Mouse (Mus musculus) forebrain, embryonic 12.5 days (tissue): ENCODE data around the gene Ppy. TPM values are rescaled to one million over a fixed set of nuclear protein-coding genes. Genes with fewer than 3 reads are reported as not detected.

Experiments used
- ATAC-seq: fragments of 200-750 bp; cut with Nextera tagmentation; 2 replicates; pipeline ENCODE4 v1.8.0; 2017; ENCODE audit warnings: moderate TSS enrichment; ENCODE audit not compliant: low FRiP score
- H3K27ac ChIP-seq: fragments of 300-500 bp; sonication (generic); 2 replicates; pipeline ENCODE4 v1.5.1; 2016; ENCODE audit warnings: mild to moderate bottlenecking
- H3K27me3 ChIP-seq: fragments of 300-500 bp; sonication (generic); 2 replicates; pipeline ENCODE4 v1.6.1; 2016; ENCODE audit warnings: mild to moderate bottlenecking
- H3K36me3 ChIP-seq: fragments of 300-500 bp; sonication (generic); replicated peaks from 2 replicates; pipeline ENCODE4 v1.6.1; 2016; ENCODE audit warnings: mild to moderate bottlenecking
- H3K4me1 ChIP-seq: fragments of 300-500 bp; sonication (generic); 2 replicates; pipeline ENCODE4 v1.6.1; 2016
- H3K4me2 ChIP-seq: fragments of 300-500 bp; sonication (generic); 2 replicates; pipeline ENCODE4 v1.6.1; 2016; ENCODE audit warnings: mild to moderate bottlenecking, moderate library complexity
- H3K4me3 ChIP-seq: fragments of 300-500 bp; sonication (generic); replicated peaks from 2 replicates; pipeline ENCODE4 v1.5.1; 2016; ENCODE audit warnings: mild to moderate bottlenecking
- H3K9ac ChIP-seq: fragments of 300-500 bp; sonication (generic); 2 replicates; pipeline ENCODE4 v1.6.1; 2016; ENCODE audit warnings: mild to moderate bottlenecking
- H3K9me3 ChIP-seq: fragments of 300-500 bp; sonication (generic); 2 replicates; pipeline ENCODE4 v1.6.1; 2016
- WGBS: fragments of 180-500 bp; shearing (Covaris S2); methylation state at CpG from one replicate; pipeline ENCODE4 v1.1.7; 2016; 5-methylcytosine and 5-hydroxymethylcytosine counted together
- polyA plus RNA-seq: library from polyadenylated mRNA; unstranded; fragments of >200 nt; fragmentation: Nextera tagmentation; extraction: Ambion mirVana; gene quantifications from 2 replicates; pipeline ENCODE4 v1.2.1, GENCODE M21; 2016

Ppy gene
- polyA plus RNA-seq, result not detected in 2 replicates

DNA sequence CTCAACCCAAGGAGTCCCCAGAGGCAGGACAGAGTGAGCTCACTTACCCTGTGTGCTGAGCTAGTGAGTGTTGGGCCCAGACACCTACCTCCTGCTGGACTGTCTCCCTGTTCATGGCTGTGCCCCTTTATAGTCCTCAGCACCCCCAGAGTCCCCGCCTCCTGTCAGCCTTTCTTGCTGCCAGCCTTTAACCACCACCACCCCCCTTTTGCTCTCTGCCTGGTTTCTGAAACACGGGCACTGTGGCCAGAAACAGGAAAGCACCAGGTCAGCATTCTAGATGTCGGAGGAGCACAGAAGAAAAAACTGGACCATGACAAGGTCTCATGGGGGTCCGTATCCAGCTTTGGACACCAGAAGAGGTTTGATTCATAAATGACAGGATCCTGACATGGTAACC is at the start of gene Ppy:
Gene Ppy, minus strand, starts transcription at position 101 of the 400 bp plus-strand sequence.
- no peak within 1 kb of the TSS for H3K9ac ChIP-seq
- no peak within 1 kb of the TSS for H3K4me3 ChIP-seq
- H3K27ac ChIP-seq, result no peak within 1 kb of the TSS
- peaks cover 80% of the 10 kb centered on the region for H3K27me3 ChIP-seq
- ATAC-seq, result no peak
- 84% methylated on average over 4 of the region's 4 CpGs for WGBS
- no peak within 1 kb of the TSS for H3K4me2 ChIP-seq
- H3K4me1 ChIP-seq, result peaks cover 17% of the 10 kb centered on the region
- no peaks in the 10 kb centered on the region for H3K36me3 ChIP-seq
- no peaks in the 10 kb centered on the region for H3K9me3 ChIP-seq

DNA sequence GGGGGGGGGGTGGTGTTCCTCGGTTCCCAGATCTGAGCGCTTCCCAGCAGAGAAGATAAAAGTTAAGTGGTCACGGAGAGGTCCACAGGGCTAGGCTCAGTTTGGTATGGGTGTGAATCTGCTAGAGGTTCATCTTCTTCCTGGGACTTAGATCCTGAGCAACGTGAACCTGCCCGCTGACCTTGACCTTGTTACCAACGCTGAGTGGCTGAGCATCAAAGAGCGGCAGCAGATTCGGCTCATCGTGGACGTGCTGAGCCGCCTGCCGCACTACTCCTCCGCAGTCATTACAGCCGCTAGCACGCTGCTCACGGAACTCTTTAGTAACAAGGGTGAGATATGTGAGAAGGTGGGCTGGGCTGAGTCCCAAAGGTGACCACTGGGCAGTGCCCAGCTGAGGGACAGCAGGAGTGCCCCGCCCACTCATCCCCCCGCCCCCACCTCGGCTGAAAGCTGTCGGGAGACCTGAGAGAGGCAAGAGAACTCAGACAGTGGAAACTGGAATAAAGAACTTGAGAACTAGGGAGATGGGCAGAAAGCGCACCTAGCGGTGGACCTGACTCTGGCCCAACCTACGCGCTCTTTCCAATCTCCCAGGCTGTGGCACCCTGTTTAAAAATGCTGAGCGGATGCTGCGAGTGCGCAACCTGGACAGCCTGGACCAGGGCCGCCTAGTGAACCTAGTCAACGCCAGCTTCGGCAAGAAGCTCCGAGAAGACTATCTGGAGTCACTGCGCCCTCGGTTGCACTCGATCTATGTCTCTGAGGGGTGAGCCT is 46.3 kb upstream of the Ppy start:
- Histone ChIP-seq H3K27me3 (peaks cover 77% of the 10 kb centered on the region), H3K4me3 (no peak overlapping the region), H3K27ac (no peak overlapping the region), H3K4me2 (0 out of 2 replicates have a peak overlapping the region, but pooled peaks have one; percentile 15), H3K4me1 (peaks cover 18% of the 10 kb centered on the region), H3K9me3 (no peaks in the 10 kb centered on the region), H3K9ac (no peak overlapping the region), H3K36me3 (peaks cover 1% of the 10 kb centered on the region)
- ATAC-seq, result no peak
- 14% methylated on average over 34 of the region's 34 CpGs for WGBS

DNA sequence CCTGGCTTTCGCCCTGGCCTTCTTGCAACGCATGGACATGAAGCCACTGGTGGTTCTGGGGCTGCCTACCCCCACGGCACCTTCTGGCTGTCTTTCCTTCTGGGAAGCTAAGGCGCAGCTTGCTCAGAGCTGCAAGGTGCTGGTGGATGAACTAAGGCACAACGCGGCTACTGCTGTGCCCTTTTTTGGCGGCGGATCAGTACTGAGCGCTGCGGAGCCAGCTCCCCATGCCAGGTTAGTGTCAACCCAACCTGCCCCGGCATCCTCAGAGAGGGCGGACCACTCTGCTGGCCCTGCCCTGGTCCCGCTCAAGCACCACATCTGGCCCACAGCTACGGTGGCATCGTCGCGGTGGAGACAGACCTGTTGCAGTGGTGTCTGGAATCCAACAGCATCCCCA is 45.4 kb upstream of the Ppy start:
- 0 out of 2 replicates have a peak overlapping the region, but pooled peaks have one; percentile 10 for H3K4me3 ChIP-seq
- 12% methylated on average over 17 of the region's 17 CpGs for WGBS

GRCm38 (mm10) chr11:102146005-102146404 is 44.9 kb upstream of the Ppy start:
- no peak overlapping the region for H3K9ac ChIP-seq
- 5% methylated on average over 16 of the region's 16 CpGs for WGBS
- peaks cover 81% of the 10 kb centered on the region for H3K27me3 ChIP-seq
- H3K27ac ChIP-seq, result no peak overlapping the region
- H3K9me3 ChIP-seq, result no peaks in the 10 kb centered on the region
- no peaks in the 10 kb centered on the region for H3K36me3 ChIP-seq
- H3K4me1 ChIP-seq, result peaks cover 18% of the 10 kb centered on the region
- H3K4me3 ChIP-seq, result peak overlapping the region; percentile 29
- peak overlapping the region; percentile 44; the same call in 1 of the 2 replicates for H3K4me2 ChIP-seq
- no peak for ATAC-seq

More for the DNA sequence above, 45.4 kb upstream of the Ppy start:
- H3K9ac ChIP-seq, result no peak overlapping the region
- ATAC-seq, result no peak
- no peaks in the 10 kb centered on the region for H3K9me3 ChIP-seq
- H3K4me2 ChIP-seq, result no peak overlapping the region
- H3K36me3 ChIP-seq, result no peaks in the 10 kb centered on the region
- H3K27ac ChIP-seq, result no peak overlapping the region
- H3K4me1 ChIP-seq, result peaks cover 18% of the 10 kb centered on the region
- peaks cover 81% of the 10 kb centered on the region for H3K27me3 ChIP-seq

DNA sequence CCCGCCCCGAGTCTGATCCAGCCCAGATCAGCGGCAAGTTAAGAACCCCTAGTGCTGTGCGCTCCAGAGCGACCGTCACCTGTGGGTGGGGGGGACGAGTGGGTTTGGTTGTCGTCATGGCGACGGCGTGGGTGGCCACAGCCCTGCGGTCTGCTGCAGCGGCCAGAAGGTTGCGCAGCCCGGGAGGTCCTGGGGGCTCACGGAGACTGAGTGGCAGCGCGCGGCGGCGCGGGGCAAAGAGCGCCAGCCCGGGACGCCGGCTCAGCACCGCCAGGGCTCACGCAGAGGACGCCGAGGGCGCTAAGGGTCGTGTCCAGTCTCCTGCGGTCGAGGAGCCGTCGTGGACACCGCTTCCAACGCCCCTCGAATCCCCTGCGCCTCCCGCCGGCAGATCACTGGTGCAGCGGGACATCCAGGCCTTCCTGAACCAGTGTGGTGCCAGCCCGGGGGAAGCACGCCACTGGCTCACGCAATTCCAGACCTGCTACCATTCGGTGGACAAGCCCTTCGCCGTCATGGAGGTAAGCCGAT is 44.4 kb upstream of the Ppy start, which contains the start of gene Nags:
Gene Nags, plus strand, starts transcription at position 43 of the 531 bp plus-strand sequence.
- 2% methylated on average over 50 of the region's 50 CpGs for WGBS
- Histone ChIP-seq H3K4me1 (peaks cover 18% of the 10 kb centered on the region), H3K27ac (no peak within 1 kb of the TSS), H3K27me3 (peaks cover 81% of the 10 kb centered on the region), H3K4me2 (peak within 1 kb of the TSS; percentile 44), H3K4me3 (peak within 1 kb of the TSS; percentile 29), H3K9ac (no peak within 1 kb of the TSS), H3K36me3 (no peaks in the 10 kb centered on the region), H3K9me3 (no peaks in the 10 kb centered on the region)
- no peak for ATAC-seq

DNA sequence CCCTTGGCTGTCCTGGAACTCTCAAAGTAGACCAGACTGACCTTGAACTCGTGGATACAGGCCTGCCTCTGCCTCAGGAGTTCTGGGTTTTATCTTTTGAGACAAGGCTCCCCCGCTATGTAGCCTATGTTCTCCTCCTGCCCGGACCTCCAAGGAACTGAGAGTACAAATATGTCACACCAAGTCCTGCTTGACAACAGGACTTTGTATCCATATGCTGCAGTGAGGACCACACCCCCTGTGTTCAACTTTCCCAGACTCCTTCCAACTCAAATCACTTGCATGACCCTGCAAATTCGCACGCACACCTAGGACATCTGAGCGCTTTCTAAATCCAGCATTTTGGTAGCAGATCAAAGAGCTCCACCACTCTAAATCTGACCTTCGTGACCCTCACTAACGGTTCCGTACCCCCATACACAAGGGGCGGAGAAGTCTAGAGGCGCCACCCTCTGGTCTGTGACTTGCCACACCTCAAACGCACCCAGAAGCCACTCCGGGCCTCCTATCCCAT is 43.9 kb upstream of the Ppy start:
- no peaks in the 10 kb centered on the region for H3K36me3 ChIP-seq
- H3K9me3 ChIP-seq, result no peaks in the 10 kb centered on the region
- H3K27me3 ChIP-seq, result peaks cover 80% of the 10 kb centered on the region
- peak overlapping the region; percentile 29 for H3K4me3 ChIP-seq
- H3K27ac ChIP-seq, result no peak overlapping the region
- H3K4me2 ChIP-seq, result peak overlapping the region; percentile 44
- peaks cover 18% of the 10 kb centered on the region for H3K4me1 ChIP-seq
- WGBS, result 26% methylated on average over 13 of the region's 13 CpGs
- H3K9ac ChIP-seq, result no peak overlapping the region
- ATAC-seq, result no peak

DNA sequence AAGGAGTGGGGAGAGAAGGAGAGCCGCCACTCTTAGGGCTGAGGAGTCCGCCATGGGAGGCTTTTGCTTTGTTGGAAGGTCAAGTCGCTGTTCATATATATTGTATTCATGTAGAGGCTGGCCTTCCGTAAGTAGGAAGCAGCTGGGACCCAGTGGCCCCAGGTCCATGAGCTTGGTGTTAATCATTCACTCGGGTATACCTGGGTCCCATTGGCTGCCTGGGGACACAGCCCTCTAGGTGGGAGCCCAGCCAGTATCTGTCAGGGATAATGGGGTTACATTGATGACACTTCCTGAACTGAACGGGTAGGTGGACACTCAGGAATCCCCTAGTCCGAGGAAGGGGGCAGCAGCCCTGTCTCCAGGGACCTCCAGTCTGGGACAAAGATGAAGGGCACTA is 41.2 kb upstream of the Ppy start:
- H3K9ac ChIP-seq, result no peak overlapping the region
- no peaks in the 10 kb centered on the region for H3K9me3 ChIP-seq
- H3K27me3 ChIP-seq, result peaks cover 62% of the 10 kb centered on the region
- no peaks in the 10 kb centered on the region for H3K36me3 ChIP-seq
- no peak overlapping the region for H3K4me3 ChIP-seq
- H3K4me2 ChIP-seq, result no peak overlapping the region
- H3K27ac ChIP-seq, result no peak overlapping the region
- no peak for ATAC-seq
- WGBS, result 70% methylated on average over 7 of the region's 7 CpGs
- peaks cover 21% of the 10 kb centered on the region for H3K4me1 ChIP-seq

- WGBS, result 6% methylated on average over 5 of the region's 5 CpGs
- Histone ChIP-seq H3K9ac (no peak overlapping the region), H3K4me3 (no peak overlapping the region), H3K9me3 (no peaks in the 10 kb centered on the region), H3K27ac (no peak overlapping the region), H3K4me2 (no peak overlapping the region), H3K4me1 (peaks cover 7% of the 10 kb centered on the region), H3K27me3 (peaks cover 50% of the 10 kb centered on the region), H3K36me3 (no peaks in the 10 kb centered on the region)
- no peak for ATAC-seq
Measured at GRCm38 (mm10) chr11:102140508-102140907, 39.4 kb upstream of the Ppy start.

- peak overlapping the region; percentile 17 for H3K4me3 ChIP-seq
- peak; percentile 60; the same call in 1 of the 2 replicates for ATAC-seq
- peaks cover 29% of the 10 kb centered on the region for H3K27me3 ChIP-seq
- H3K27ac ChIP-seq, result no peak overlapping the region
- H3K4me2 ChIP-seq, result peak overlapping the region; percentile 53
- no peaks in the 10 kb centered on the region for H3K36me3 ChIP-seq
- no peaks in the 10 kb centered on the region for H3K9me3 ChIP-seq
- H3K9ac ChIP-seq, result 0 out of 2 replicates have a peak overlapping the region, but pooled peaks have one; percentile 29
- under 1% methylated on average over 18 of the region's 18 CpGs for WGBS
- peaks cover 13% of the 10 kb centered on the region for H3K4me1 ChIP-seq
Measured at GRCm38 (mm10) chr11:102138447-102138740, 37.3 kb upstream of the Ppy start.

DNA sequence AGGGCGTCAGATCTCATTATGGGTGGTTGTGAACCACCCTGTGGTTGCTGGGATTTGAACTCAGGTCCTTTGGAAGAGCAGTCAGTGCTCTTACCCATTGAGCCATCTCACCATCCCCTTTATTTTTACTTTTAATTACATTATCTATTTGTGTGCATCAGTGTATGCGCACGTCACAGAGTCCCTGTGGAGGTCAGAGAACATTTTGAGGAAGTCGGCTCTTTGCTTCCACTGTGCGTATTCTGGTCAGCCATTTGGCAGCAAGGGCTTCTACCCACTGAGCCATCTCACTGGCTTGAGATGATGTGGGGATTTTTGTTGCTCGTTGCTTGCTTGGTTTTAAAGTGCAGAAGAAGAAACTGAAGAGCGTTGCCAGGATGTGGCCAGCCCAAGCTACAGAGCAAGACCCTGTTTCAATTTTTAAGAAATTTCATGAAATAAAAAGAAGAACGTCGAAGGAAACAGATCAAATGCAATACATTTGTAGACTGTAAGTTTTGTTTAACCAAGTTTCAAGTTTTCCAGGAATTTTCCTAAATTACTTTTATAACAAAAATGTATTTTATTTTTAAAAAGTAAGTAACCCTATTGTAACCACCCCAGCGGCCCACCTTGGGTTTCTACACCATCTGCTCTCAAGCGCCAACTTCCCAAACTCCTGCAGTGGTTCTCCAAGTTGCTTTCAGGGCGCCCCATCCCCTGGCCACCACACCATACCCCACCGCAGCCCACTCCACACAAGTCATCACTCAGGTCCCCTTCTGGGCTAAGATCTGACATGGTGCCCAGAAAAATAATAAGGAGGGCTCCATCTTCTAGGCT is 36.7 kb upstream of the Ppy start:
- H3K9me3 ChIP-seq, result no peaks in the 10 kb centered on the region
- H3K27ac ChIP-seq, result no peak overlapping the region
- no peaks in the 10 kb centered on the region for H3K36me3 ChIP-seq
- ATAC-seq, result peak; percentile 46
- peaks cover 23% of the 10 kb centered on the region for H3K27me3 ChIP-seq
- peak overlapping the region; percentile 17 for H3K4me3 ChIP-seq
- peaks cover 13% of the 10 kb centered on the region for H3K4me1 ChIP-seq
- H3K9ac ChIP-seq, result 0 out of 2 replicates have a peak overlapping the region, but pooled peaks have one; percentile 29
- H3K4me2 ChIP-seq, result peak overlapping the region; percentile 53
- WGBS, result 45% methylated on average over 13 of the region's 13 CpGs

DNA sequence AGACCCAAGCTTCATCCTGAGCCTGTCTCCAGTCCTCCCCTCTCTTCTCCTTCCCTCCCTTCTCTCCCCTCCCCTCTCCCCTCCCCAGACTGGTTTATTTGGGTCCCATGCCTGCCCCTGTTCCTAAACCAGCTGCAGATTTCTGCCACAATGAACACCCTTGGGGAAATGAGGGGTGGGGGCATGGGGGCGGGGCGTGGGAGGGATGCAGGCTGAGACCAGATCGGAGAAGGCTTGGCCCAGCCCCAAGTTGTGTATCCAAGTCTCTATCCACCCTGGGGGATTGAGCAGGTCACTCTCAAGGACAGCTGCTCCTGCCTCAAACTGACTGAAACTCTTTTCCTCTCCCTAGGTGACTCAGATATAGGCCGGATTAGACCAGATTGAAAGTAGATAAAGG is 33.4 kb upstream of the Ppy start:
- Histone ChIP-seq H3K36me3 (no peaks in the 10 kb centered on the region), H3K9me3 (no peaks in the 10 kb centered on the region), H3K27me3 (peaks cover 11% of the 10 kb centered on the region), H3K4me3 (no peak overlapping the region), H3K9ac (no peak overlapping the region), H3K4me2 (no peak overlapping the region), H3K27ac (no peak overlapping the region), H3K4me1 (peaks cover 13% of the 10 kb centered on the region)
- ATAC-seq, result no peak
- WGBS, result 35% methylated on average over 4 of the region's 4 CpGs

GRCm38 (mm10) chr11:102117386-102117785 is 16.3 kb upstream of the Ppy start:
- WGBS, result 85% methylated on average over 6 of the region's 6 CpGs

More at GRCm38 (mm10) chr11:102117386-102117785, 16.3 kb upstream of the Ppy start:
- ATAC-seq, result no peak
- Histone ChIP-seq H3K4me2 (no peak overlapping the region), H3K9ac (no peak overlapping the region), H3K9me3 (peaks cover 5% of the 10 kb centered on the region; the same call in 1 of the 2 replicates), H3K27ac (no peak overlapping the region), H3K27me3 (no peaks in the 10 kb centered on the region), H3K36me3 (no peaks in the 10 kb centered on the region), H3K4me3 (no peak overlapping the region), H3K4me1 (no peaks in the 10 kb centered on the region)
